Mouse (Mus musculus) limb, embryonic 10.5 days (tissue): Measurements from ENCODE around the gene Rxrb. TPM values are rescaled to one million over a fixed set of nuclear protein-coding genes. Genes with fewer than 3 reads are reported as not detected.

Source experiments
- DNase-seq: peaks from one replicate; pipeline ENCODE4 v3.0.0-alpha.2; 2017; ENCODE audit warnings: low spot score
- H3K27ac ChIP-seq: fragments of 300-500 bp; sonication (generic); 2 replicates; pipeline ENCODE4 v1.5.1; 2016; ENCODE audit warnings: mild to moderate bottlenecking
- H3K27me3 ChIP-seq: fragments of 300-500 bp; sonication (generic); 2 replicates; pipeline ENCODE4 v1.6.1; 2016; ENCODE audit warnings: low read depth, mild to moderate bottlenecking; ENCODE audit not compliant: poor library complexity, severe bottlenecking
- H3K36me3 ChIP-seq: fragments of 300-500 bp; sonication (generic); 2 replicates; pipeline ENCODE4 v1.6.1; 2016; ENCODE audit warnings: mild to moderate bottlenecking, moderate library complexity
- H3K4me1 ChIP-seq: fragments of 300-500 bp; sonication (generic); 2 replicates; pipeline ENCODE4 v1.6.1; 2016
- H3K4me3 ChIP-seq: fragments of 300-500 bp; sonication (generic); 2 replicates; pipeline ENCODE4 v1.5.1; 2016; ENCODE audit warnings: mild to moderate bottlenecking, moderate library complexity
- H3K9me3 ChIP-seq: fragments of 300-500 bp; sonication (generic); replicated peaks from 2 replicates; pipeline ENCODE4 v1.6.1; 2016; ENCODE audit warnings: mild to moderate bottlenecking
- WGBS: fragments of 180-500 bp; shearing (Covaris S2); methylation state at CpG from one replicate; pipeline ENCODE4 v1.1.7; 2016; 5-methylcytosine and 5-hydroxymethylcytosine counted together
- polyA plus RNA-seq: library from polyadenylated mRNA; unstranded; fragments of >200 nt; fragmentation: Nextera tagmentation; extraction: Ambion mirVana; gene quantifications from 2 replicates; pipeline ENCODE4 v1.2.1, GENCODE M21; 2016

Gene Rxrb
- polyA plus RNA-seq, 1 experiment from 2014 or later: 51.0 TPM

DNA sequence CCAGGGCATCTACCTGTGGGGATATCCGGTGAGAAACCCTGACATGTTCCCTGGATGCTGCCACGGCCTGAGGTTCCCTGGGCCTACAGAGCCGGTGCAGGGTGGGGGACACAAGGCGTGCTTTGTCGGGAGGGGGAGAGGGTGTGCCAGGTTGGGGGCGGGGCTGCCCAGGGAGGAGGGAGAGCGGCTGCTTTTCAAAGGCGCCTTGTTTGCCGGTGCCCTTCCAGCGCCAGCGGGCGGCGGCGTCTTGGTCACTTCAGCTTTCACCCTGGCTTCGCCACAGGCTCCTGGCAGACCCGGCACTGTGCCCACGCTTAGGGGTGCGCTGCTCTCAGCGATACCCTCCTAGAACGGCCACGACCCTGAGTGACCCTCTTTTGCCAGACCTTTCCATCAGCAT is 6.8 kb downstream of the Rxrb start:
- DNase-seq: no peak
- peaks cover 57% of the 10 kb centered on the region for H3K27me3 ChIP-seq
- peak overlapping the region; percentile 39 for H3K4me3 ChIP-seq
- 12% methylated on average over 21 of the region's 21 CpGs for WGBS
- H3K27ac ChIP-seq: peak overlapping the region; percentile 46; the same call in 1 of the 2 replicates
- peaks cover 51% of the 10 kb centered on the region for H3K4me1 ChIP-seq
- no peaks in the 10 kb centered on the region for H3K9me3 ChIP-seq
- H3K36me3 ChIP-seq: peaks cover 50% of the 10 kb centered on the region

DNA sequence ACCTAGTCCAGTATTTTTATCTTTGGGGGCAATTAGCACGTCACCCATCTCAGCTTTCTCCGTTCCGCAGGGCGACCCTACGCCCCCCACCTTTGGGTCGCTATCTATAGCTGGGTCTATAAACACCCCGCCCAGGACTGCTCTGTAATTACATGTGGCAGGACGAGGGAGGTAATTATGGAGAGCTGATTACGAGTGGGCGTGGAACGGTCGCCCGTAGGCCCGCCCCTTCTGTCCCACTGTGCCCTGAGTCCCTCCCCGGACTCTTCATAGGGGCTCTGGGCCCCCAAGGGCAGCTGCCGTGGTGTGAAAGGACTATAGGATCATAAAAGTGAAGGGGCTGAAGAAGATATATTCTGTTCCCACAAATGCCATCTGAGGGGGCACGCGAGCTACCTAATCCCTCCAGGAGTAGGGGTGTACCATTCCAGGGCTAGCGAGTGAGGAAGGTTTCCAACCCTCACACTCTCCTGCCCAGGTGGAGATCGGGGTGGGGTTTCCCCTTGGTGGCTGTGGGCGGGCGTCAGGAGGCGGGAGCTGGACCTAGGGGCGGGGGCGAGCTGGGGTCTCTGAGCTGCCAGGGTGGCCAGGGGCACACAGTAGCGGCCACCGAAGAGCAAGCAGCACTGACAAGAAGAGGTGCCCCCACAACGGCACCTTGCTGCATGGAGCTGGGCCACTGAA is 7.4 kb downstream of the Rxrb start, which contains the start of gene Col11a2:
Gene Col11a2 (plus strand): TSS at position 560 of the 684 bp plus-strand sequence.
- Histone ChIP-seq H3K36me3 (peaks cover 44% of the 10 kb centered on the region), H3K4me3 (peak within 1 kb of the TSS; percentile 39), H3K27me3 (peaks cover 57% of the 10 kb centered on the region), H3K9me3 (no peaks in the 10 kb centered on the region), H3K27ac (peak within 1 kb of the TSS; percentile 46), H3K4me1 (peaks cover 47% of the 10 kb centered on the region)
- 7% methylated on average over 28 of the region's 28 CpGs for WGBS
- DNase-seq: no peak

DNA sequence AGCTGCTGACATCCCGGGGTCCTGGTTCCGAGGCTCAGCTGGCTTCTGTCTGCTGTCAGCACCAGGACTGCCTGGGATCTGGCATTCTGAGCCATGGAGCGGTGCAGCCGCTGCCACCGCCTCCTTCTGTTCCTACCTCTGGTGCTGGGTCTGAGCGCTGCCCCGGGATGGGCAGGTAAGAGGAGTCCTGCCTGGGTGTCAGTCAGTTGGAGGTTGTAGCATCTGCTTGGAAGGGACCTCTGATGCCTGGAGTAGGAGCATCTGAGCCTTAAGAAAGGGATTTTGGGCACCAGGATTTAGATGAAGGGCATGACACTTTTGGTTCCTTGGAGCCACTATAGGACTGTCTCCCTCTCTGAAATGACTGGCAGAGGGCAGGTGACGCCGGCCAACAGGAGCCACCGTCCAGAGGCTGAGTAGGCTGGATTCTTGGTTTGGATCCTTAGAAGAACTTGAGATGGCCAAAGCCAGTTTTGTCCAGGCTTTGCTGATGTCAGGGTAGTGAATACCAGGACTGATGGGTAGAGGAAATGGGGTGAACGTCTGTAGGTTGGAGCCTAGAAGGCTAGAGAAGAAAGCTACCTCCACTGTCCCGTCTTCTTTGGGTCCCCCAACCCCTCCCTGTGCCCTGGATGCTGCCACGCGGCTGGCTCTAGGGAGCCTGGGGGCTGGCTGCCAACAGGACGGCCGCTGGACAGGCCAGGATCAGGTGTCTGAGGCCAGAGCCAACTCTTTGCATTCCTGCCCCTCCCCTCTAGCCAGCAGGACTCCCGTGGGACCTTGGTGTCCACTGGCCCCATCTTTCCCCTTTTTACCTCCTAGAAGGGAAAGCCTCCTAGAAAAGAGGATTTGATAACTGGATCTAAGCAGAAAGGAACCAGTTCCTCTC is 8.2 kb downstream of the Rxrb start:
- Histone ChIP-seq H3K27me3 (peaks cover 57% of the 10 kb centered on the region), H3K4me1 (peaks cover 47% of the 10 kb centered on the region), H3K4me3 (peak overlapping the region; percentile 39), H3K9me3 (no peaks in the 10 kb centered on the region), H3K27ac (peak overlapping the region; percentile 46), H3K36me3 (peaks cover 37% of the 10 kb centered on the region)
- 28% methylated on average over 17 of the region's 17 CpGs for WGBS
- no peak for DNase-seq

DNA sequence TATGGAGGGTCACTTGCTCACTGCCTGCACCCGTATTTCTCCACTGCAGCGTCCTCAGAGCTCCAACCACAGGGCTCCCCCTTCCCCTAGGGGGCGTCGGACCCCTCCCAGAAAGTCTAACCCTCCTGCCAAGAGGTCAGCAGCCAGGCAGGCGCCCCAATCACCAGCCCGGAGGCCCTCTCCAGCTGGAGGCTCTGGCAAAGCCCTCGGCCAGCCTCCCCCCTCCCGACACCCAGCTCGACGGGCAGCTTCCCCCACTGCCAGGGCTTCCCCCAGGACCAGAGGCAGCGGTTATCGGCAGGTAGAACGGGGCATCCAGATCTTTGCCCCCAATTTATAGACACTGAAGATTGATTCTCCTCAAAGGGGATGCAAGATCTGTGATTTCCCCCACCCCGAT is 14.3 kb downstream of the Rxrb start:
- no peak for DNase-seq
- no peaks in the 10 kb centered on the region for H3K36me3 ChIP-seq
- H3K4me3 ChIP-seq: no peak overlapping the region
- no peaks in the 10 kb centered on the region for H3K9me3 ChIP-seq
- H3K27me3 ChIP-seq: peaks cover 17% of the 10 kb centered on the region
- no peak overlapping the region for H3K27ac ChIP-seq
- peaks cover 14% of the 10 kb centered on the region for H3K4me1 ChIP-seq
- WGBS: 84% methylated on average over 14 of the region's 14 CpGs

DNA sequence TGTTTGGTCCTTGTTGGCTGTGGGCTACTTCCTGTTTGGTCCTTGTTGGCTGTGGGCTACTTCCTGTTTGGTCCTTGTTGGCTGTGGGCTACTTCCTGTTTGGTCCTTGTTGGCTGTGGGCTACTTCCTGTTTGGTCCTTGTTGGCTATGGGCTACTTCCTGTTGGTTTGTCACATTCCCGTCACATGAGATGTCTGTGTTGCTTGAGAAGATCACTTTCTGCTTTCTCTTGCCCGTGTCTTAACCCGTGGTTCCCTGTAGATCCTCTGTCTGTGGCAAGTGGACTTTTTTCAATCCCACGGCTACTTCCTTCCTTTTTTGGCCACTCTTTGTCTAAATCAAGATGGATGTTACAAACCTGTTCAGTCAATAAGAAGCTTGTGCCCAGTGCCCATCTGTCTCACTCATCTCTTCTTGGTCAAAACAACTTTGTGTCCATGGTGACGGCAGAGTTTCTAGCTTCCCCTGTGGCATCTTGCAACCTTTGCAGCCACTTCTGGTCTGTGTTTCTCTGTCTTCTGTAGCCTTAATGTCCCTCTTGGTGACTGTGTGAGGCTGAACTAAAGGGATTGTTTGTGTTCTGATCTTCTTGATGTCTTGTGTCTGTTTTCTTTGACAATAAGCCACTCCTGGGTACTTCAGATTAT is 15.9 kb downstream of the Rxrb start:
- 95% methylated on average over 5 of the region's 5 CpGs for WGBS
- H3K9me3 ChIP-seq: no peaks in the 10 kb centered on the region
- DNase-seq: no peak

DNA sequence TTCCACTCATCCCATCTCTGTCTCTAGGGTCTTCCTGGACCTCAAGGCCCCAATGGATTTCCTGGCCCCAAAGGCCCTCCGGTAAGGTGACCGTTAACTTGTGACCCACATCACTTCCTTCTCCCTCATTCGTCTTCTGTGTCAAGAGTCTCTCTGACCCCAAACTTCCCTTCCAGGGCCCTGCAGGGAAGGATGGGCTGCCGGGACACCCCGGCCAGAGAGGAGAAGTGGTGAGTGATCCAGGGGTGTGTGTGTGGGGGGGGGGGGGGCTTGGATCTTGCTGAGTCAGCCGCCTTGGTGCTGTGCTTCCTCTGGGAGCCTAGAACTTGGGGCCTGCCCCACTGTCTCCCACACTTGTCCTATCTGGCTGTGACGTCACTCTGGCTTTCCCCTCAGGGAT is 25.6 kb downstream of the Rxrb start:
- H3K36me3 ChIP-seq: no peaks in the 10 kb centered on the region
- 62% methylated on average over 7 of the region's 7 CpGs for WGBS
- no peak overlapping the region for H3K27ac ChIP-seq
- H3K4me3 ChIP-seq: no peak overlapping the region
- DNase-seq: no peak
- 0 out of 2 replicates have a peak, but pooled peaks cover 2% of the 10 kb centered on the region for H3K4me1 ChIP-seq
- H3K9me3 ChIP-seq: no peaks in the 10 kb centered on the region
- H3K27me3 ChIP-seq: no peaks in the 10 kb centered on the region

More for the DNA sequence above, 15.9 kb downstream of the Rxrb start:
- Histone ChIP-seq H3K27me3 (peaks cover 5% of the 10 kb centered on the region; the same call in 1 of the 2 replicates), H3K4me3 (no peak overlapping the region), H3K4me1 (no peaks in the 10 kb centered on the region), H3K27ac (no peak overlapping the region), H3K36me3 (no peaks in the 10 kb centered on the region)

DNA sequence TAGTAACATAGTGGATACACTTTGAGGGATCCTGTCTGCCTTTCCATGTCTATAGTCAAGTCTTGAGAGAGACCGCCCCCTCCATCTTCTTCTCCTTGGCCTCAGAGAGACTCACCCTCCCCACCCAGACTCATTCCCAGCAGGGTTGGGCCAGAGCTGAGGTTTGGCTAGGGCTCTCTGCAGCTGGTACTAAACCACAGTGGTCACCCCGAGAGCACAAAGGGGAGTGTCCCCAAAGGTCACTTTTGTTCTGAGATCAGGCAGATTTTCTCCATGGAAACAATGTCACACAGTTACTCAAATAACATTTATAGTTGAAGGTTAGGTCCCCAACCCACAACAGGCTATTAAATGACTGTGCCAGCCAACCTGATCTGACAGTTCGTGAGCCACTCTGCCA is 37.3 kb downstream of the Rxrb start:
- Histone ChIP-seq H3K4me3 (no peak overlapping the region), H3K36me3 (no peaks in the 10 kb centered on the region), H3K27ac (no peak overlapping the region), H3K4me1 (0 out of 2 replicates have a peak, but pooled peaks cover 4% of the 10 kb centered on the region), H3K27me3 (no peaks in the 10 kb centered on the region), H3K9me3 (no peaks in the 10 kb centered on the region)
- WGBS: 71% methylated on average over 3 of the region's 3 CpGs
- DNase-seq: no peak

DNA sequence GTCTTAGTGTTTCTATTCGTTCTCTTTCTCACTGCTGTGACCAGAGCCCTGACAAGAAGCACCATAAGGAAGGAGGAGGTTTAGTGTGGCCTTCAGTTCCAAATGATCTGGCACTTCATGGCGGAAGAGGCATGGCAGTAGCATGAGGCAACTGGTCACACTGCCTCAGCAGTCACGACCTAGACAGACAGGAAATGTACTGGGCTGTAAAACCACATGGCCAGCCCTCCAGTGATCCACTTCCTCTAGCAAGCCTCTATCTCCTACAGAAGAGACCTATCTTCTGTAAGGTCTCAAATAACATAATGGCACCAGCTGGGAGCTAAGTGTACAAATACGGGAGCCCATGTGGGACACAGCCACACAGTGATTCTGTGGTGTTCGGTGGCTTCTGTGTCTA is 40.5 kb downstream of the Rxrb start:
- H3K36me3 ChIP-seq: no peaks in the 10 kb centered on the region
- DNase-seq: no peak
- no peak overlapping the region for H3K27ac ChIP-seq
- H3K9me3 ChIP-seq: no peaks in the 10 kb centered on the region
- H3K4me3 ChIP-seq: no peak overlapping the region
- WGBS: 76% methylated on average over 5 of the region's 5 CpGs
- H3K27me3 ChIP-seq: peaks cover 19% of the 10 kb centered on the region
- 0 out of 2 replicates have a peak, but pooled peaks cover 4% of the 10 kb centered on the region for H3K4me1 ChIP-seq

DNA sequence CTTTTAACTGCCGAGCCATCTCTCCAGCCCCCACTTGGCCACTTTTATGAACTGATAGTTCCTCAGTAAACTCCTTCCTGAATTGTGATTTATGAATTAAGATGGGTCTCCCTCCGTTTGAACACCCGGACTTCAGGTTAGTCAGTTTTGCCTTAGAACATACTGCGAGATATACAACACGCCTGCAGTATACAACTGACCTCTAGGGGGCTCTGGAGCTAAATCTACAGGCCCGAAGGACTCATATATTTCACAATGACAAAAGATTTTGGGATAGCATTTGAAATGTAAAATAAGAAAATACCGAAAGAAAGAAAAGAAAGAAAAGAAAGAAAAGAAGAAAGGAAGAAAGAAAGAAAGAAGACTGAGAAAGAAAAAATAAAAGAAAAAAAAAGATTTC is 43.7 kb downstream of the Rxrb start:
- peak; percentile 45 for DNase-seq
- peaks cover 23% of the 10 kb centered on the region for H3K27me3 ChIP-seq
- H3K4me1 ChIP-seq: 0 out of 2 replicates have a peak, but pooled peaks cover 4% of the 10 kb centered on the region
- no peak overlapping the region for H3K27ac ChIP-seq
- 41% methylated on average over 7 of the region's 7 CpGs for WGBS
- no peaks in the 10 kb centered on the region for H3K36me3 ChIP-seq
- H3K4me3 ChIP-seq: no peak overlapping the region
- H3K9me3 ChIP-seq: no peaks in the 10 kb centered on the region

DNA sequence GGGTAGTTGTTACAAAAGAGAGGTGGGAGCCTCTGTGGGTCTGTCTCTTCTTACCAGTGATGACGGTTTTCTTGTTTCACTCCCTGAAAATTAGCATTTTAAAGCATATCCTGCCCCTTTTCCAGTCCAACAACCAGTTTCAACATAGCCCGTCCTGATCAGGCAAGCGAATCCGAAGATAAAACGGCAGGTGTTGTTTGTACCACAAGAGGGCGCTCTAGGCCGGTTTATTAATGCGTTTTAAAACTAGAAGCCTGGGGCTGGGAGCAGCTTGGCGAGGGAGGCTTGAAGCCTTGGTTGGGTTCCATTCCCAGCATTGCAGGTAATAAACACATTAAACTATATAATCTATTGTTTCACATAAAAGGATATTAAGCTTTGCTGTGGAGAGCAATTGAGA is 45.9 kb downstream of the Rxrb start:
- WGBS: 2% methylated on average over 9 of the region's 9 CpGs
- no peaks in the 10 kb centered on the region for H3K36me3 ChIP-seq

DNA sequence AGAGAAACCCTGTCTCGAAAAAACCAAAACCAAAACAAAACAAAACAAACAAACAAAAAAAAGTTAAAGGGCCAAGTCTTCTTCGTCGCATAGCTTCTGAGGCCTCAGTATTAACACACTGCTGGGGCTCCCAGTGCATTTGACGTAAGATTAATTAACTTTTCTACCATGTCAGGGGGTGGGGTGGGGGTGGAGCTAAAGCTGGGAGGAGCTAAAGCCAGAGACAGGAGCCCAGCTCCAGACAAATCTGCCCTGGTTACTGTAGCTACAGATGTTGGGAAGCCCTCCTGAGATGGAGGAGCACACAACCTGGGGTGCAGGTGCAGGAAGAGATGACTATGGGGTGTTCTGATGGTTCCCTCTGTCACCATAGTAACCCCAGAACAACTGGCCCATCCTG is 46.5 kb downstream of the Rxrb start:
- peaks cover 6% of the 10 kb centered on the region; the same call in 1 of the 2 replicates for H3K4me1 ChIP-seq
- H3K27me3 ChIP-seq: peaks cover 25% of the 10 kb centered on the region
- no peak overlapping the region for H3K4me3 ChIP-seq
- no peaks in the 10 kb centered on the region for H3K36me3 ChIP-seq
- no peak overlapping the region for H3K27ac ChIP-seq
- H3K9me3 ChIP-seq: no peaks in the 10 kb centered on the region
- 72% methylated on average over 4 of the region's 4 CpGs for WGBS
- DNase-seq: no peak

More for the DNA sequence above, 45.9 kb downstream of the Rxrb start:
- Histone ChIP-seq H3K27ac (no peak overlapping the region), H3K4me3 (no peak overlapping the region), H3K9me3 (no peaks in the 10 kb centered on the region), H3K27me3 (peaks cover 23% of the 10 kb centered on the region), H3K4me1 (0 out of 2 replicates have a peak, but pooled peaks cover 4% of the 10 kb centered on the region)
- peak; percentile 83 for DNase-seq

DNA sequence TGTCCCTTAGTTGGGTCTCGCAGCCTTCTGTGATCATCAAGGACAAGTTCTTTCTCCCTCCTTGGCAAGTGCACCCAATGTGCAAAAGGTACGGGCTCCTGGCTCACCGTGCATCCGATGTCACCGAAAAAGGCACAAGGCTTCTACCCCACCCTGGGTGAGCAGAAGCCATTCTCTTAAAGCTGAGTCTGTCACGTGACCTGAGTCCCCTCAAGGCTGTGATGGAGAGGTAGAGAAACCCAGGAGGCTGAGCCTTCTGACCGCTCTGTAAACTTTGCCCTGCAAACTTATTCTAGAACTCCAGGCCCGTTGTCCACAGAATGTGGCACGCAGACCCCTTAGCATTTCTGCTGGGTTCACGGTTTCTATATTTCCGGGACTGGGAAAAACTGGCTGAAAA is 47.4 kb downstream of the Rxrb start:
- DNase-seq: no peak
- Histone ChIP-seq H3K36me3 (no peaks in the 10 kb centered on the region), H3K4me3 (no peak overlapping the region), H3K4me1 (peaks cover 7% of the 10 kb centered on the region; the same call in 1 of the 2 replicates), H3K27me3 (peaks cover 29% of the 10 kb centered on the region), H3K9me3 (no peaks in the 10 kb centered on the region), H3K27ac (no peak overlapping the region)
- WGBS: 89% methylated on average over 11 of the region's 11 CpGs
